Mouse (Mus musculus): ENCODE measurements around the gene Foxi2. TPM values are rescaled to one million over a fixed set of nuclear protein-coding genes. Genes with fewer than 3 reads are reported as not detected.
A peak's percentile ranks its signal among the peaks of the same experiment; 100 is the strongest.

Foxi2 gene
- polyA plus RNA-seq, 1 experiment = not detected

GRCm38 (mm10) chr7:135397096-135397495 lies 13.0 kb upstream of the Foxi2 start:
- WGBS = 85% methylated on average over 6 of the region's 6 CpGs
- no peaks in the 10 kb centered on the region for H3K4me1 ChIP-seq (ENCODE audit: control insufficient read depth, insufficient read depth, low read length)
- H3K4me3 ChIP-seq (ENCODE audit: insufficient read depth, low read depth, low read length) = no peak overlapping the region
- H3K27ac ChIP-seq (ENCODE audit: insufficient read depth, low read depth, low read length) = no peak overlapping the region
- TF ChIP-seq POLR2A (IDR thresholded peaks at IDR 0.05; ENCODE audit: insufficient read depth, low read depth, low read length) = no peak
- TF ChIP-seq CTCF (IDR thresholded peaks at IDR 0.05; ENCODE audit: insufficient read depth, low read depth, low read length) = no peak

- H3K27ac ChIP-seq (ENCODE audit: insufficient read depth, low read depth, low read length) = no peak overlapping the region
- no peaks in the 10 kb centered on the region for H3K4me1 ChIP-seq (ENCODE audit: control insufficient read depth, insufficient read depth, low read length)
- no peak for TF ChIP-seq POLR2A (IDR thresholded peaks at IDR 0.05; ENCODE audit: insufficient read depth, low read depth, low read length)
- no peak for TF ChIP-seq CTCF (IDR thresholded peaks at IDR 0.05; ENCODE audit: insufficient read depth, low read depth, low read length)
- WGBS = 58% methylated on average over 5 of the region's 5 CpGs
- no peak overlapping the region for H3K4me3 ChIP-seq (ENCODE audit: insufficient read depth, low read depth, low read length)
Measured at GRCm38 (mm10) chr7:135397874-135398273, 12.2 kb upstream of the Foxi2 start.

GRCm38 (mm10) chr7:135403416-135403815 lies 6.7 kb upstream of the Foxi2 start:
- Histone ChIP-seq H3K27ac (ENCODE audit: insufficient read depth, low read depth, low read length) (no peak overlapping the region), H3K4me1 (ENCODE audit: control insufficient read depth, insufficient read depth, low read length) (no peaks in the 10 kb centered on the region), H3K4me3 (ENCODE audit: insufficient read depth, low read depth, low read length) (no peak overlapping the region)
- TF ChIP-seq CTCF (IDR thresholded peaks at IDR 0.05; ENCODE audit: insufficient read depth, low read depth, low read length) = 0 out of 2 replicates have a peak, but pooled peaks have one; percentile 25
- TF ChIP-seq POLR2A (IDR thresholded peaks at IDR 0.05; ENCODE audit: insufficient read depth, low read depth, low read length) = no peak
- WGBS = 10% methylated on average over 5 of the region's 5 CpGs

GRCm38 (mm10) chr7:135406761-135407160 lies 3.3 kb upstream of the Foxi2 start:
- WGBS = 84% methylated on average over 3 of the region's 3 CpGs
- Histone ChIP-seq H3K27ac (ENCODE audit: insufficient read depth, low read depth, low read length) (no peak overlapping the region), H3K4me3 (ENCODE audit: insufficient read depth, low read depth, low read length) (no peak overlapping the region), H3K4me1 (ENCODE audit: control insufficient read depth, insufficient read depth, low read length) (peaks cover 7% of the 10 kb centered on the region)
- TF ChIP-seq POLR2A (IDR thresholded peaks at IDR 0.05; ENCODE audit: insufficient read depth, low read depth, low read length) = no peak
- TF ChIP-seq CTCF (IDR thresholded peaks at IDR 0.05; ENCODE audit: insufficient read depth, low read depth, low read length) = no peak

- Histone ChIP-seq H3K4me3 (ENCODE audit: insufficient read depth, low read depth, low read length) (no peak overlapping the region), H3K4me1 (ENCODE audit: control insufficient read depth, insufficient read depth, low read length) (peaks cover 7% of the 10 kb centered on the region), H3K27ac (ENCODE audit: insufficient read depth, low read depth, low read length) (no peak overlapping the region)
- WGBS = 78% methylated on average over 3 of the region's 3 CpGs
- no peak for TF ChIP-seq CTCF (IDR thresholded peaks at IDR 0.05; ENCODE audit: insufficient read depth, low read depth, low read length)
- TF ChIP-seq POLR2A (IDR thresholded peaks at IDR 0.05; ENCODE audit: insufficient read depth, low read depth, low read length) = no peak
Measured at GRCm38 (mm10) chr7:135408501-135408900, 1.6 kb upstream of the Foxi2 start.

GRCm38 (mm10) chr7:135412357-135412756 lies 2.2 kb downstream of the Foxi2 start:
- H3K4me3 ChIP-seq (ENCODE audit: insufficient read depth, low read depth, low read length) = no peak overlapping the region
- no peak for TF ChIP-seq CTCF (IDR thresholded peaks at IDR 0.05; ENCODE audit: insufficient read depth, low read depth, low read length)
- WGBS = 64% methylated on average over 6 of the region's 6 CpGs
- H3K27ac ChIP-seq (ENCODE audit: insufficient read depth, low read depth, low read length) = no peak overlapping the region
- peaks cover 7% of the 10 kb centered on the region for H3K4me1 ChIP-seq (ENCODE audit: control insufficient read depth, insufficient read depth, low read length)

GRCm38 (mm10) chr7:135428840-135429239 lies 18.7 kb downstream of the Foxi2 start:
- no peak overlapping the region for H3K27ac ChIP-seq (ENCODE audit: insufficient read depth, low read depth, low read length)
- H3K4me3 ChIP-seq (ENCODE audit: insufficient read depth, low read depth, low read length) = no peak overlapping the region
- TF ChIP-seq POLR2A (IDR thresholded peaks at IDR 0.05; ENCODE audit: insufficient read depth, low read depth, low read length) = no peak
- no peak for TF ChIP-seq CTCF (IDR thresholded peaks at IDR 0.05; ENCODE audit: insufficient read depth, low read depth, low read length)
- peaks cover 5% of the 10 kb centered on the region for H3K4me1 ChIP-seq (ENCODE audit: control insufficient read depth, insufficient read depth, low read length)
- 97% methylated on average over 6 of the region's 6 CpGs for WGBS

GRCm38 (mm10) chr7:135430903-135431302 lies 20.8 kb downstream of the Foxi2 start:
- Histone ChIP-seq H3K4me1 (ENCODE audit: control insufficient read depth, insufficient read depth, low read length) (peaks cover 5% of the 10 kb centered on the region), H3K27ac (ENCODE audit: insufficient read depth, low read depth, low read length) (no peak overlapping the region), H3K4me3 (ENCODE audit: insufficient read depth, low read depth, low read length) (no peak overlapping the region)
- TF ChIP-seq CTCF (IDR thresholded peaks at IDR 0.05; ENCODE audit: insufficient read depth, low read depth, low read length) (no peak), POLR2A (IDR thresholded peaks at IDR 0.05; ENCODE audit: insufficient read depth, low read depth, low read length) (no peak)
- 59% methylated on average over 2 of the region's 2 CpGs for WGBS

GRCm38 (mm10) chr7:135443903-135444302 lies 33.8 kb downstream of the Foxi2 start:
- H3K4me1 ChIP-seq (ENCODE audit: control insufficient read depth, insufficient read depth, low read length) = no peaks in the 10 kb centered on the region
- 83% methylated on average over 4 of the region's 4 CpGs for WGBS

GRCm38 (mm10) chr7:135451340-135451739 lies 41.2 kb downstream of the Foxi2 start:
- TF ChIP-seq POLR2A (IDR thresholded peaks at IDR 0.05; ENCODE audit: insufficient read depth, low read depth, low read length) (no peak), CTCF (IDR thresholded peaks at IDR 0.05; ENCODE audit: insufficient read depth, low read depth, low read length) (no peak)
- Histone ChIP-seq H3K4me1 (ENCODE audit: control insufficient read depth, insufficient read depth, low read length) (no peaks in the 10 kb centered on the region), H3K27ac (ENCODE audit: insufficient read depth, low read depth, low read length) (no peak overlapping the region), H3K4me3 (ENCODE audit: insufficient read depth, low read depth, low read length) (no peak overlapping the region)
- 95% methylated on average over 3 of the region's 3 CpGs for WGBS

More at GRCm38 (mm10) chr7:135443903-135444302, 33.8 kb downstream of the Foxi2 start:
- no peak for TF ChIP-seq POLR2A (IDR thresholded peaks at IDR 0.05; ENCODE audit: insufficient read depth, low read depth, low read length)
- no peak for TF ChIP-seq CTCF (IDR thresholded peaks at IDR 0.05; ENCODE audit: insufficient read depth, low read depth, low read length)
- Histone ChIP-seq H3K4me3 (ENCODE audit: insufficient read depth, low read depth, low read length) (no peak overlapping the region), H3K27ac (ENCODE audit: insufficient read depth, low read depth, low read length) (no peak overlapping the region)

All from olfactory bulb, adult 2 months (tissue).